Mouse (Mus musculus) ES-Bruce4 (cell line): ENCODE results near the gene Abhd14b.

Experiments
- CTCF ChIP-seq: IDR thresholded peaks from one replicate; pipeline ENCODE4 v1.8.1; 2011; ENCODE audit warnings: low read depth, low read length
- EP300 ChIP-seq: IDR thresholded peaks from 2 replicates; pipeline ENCODE4 v1.6.1; 2011; ENCODE audit warnings: low read depth, low read length; ENCODE audit not compliant: insufficient read depth
- POLR2A ChIP-seq: IDR thresholded peaks from one replicate; pipeline ENCODE4 v1.8.1; 2011; ENCODE audit warnings: low read length; ENCODE audit not compliant: insufficient read depth

DNA sequence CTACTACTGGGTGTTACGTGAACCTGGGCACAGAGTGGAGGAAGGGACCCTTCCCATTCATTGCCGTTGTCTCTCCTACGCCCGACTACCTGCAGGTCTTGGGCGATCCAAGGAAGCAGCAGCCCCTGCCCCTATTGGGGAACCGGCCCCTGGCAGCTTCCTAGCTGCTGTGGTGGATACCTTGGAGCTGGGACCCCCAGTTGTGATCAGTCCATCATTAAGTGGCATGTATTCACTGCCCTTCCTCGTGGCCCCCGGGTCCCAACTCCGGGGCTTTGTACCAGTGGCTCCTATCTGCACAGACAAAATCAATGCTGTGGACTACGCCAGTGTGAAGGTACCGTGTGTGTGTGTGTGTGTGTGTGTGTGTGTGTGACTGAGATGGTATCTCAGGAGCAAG lies 4.0 kb downstream of the Abhd14b start:
- TF ChIP-seq CTCF (no peak), EP300 (no peak), POLR2A (no peak)
